Mouse (Mus musculus): ENCODE results near the gene Rps19bp1. TPM values are rescaled to one million over a fixed set of nuclear protein-coding genes. Genes with fewer than 3 reads are reported as not detected.

Gene Rps19bp1
- polyA plus RNA-seq, 1 experiment from 2014 or later, result 43.3 TPM

- no peak overlapping the region for H3K27ac ChIP-seq (replicated peaks)
- no peak overlapping the region for H3K4me2 ChIP-seq (replicated peaks; ENCODE audit: low read depth)
- ATAC-seq (ENCODE audit: low FRiP score, low TSS enrichment), result no peak
- H3K36me3 ChIP-seq (ENCODE audit: control insufficient read depth, insufficient read depth, low read length), result no peaks in the 10 kb centered on the region; the same call in 1 of the 2 replicates
- no peaks in the 10 kb centered on the region for H3K27me3 ChIP-seq (ENCODE audit: control insufficient read depth, insufficient read depth, low read length)
- H3K4me1 ChIP-seq (replicated peaks; ENCODE audit: control insufficient read depth, insufficient read depth), result no peaks in the 10 kb centered on the region
- TF ChIP-seq CTCF (IDR thresholded peaks at IDR 0.05; ENCODE audit: low read depth) (no peak), EP300 (optimal IDR thresholded peaks at IDR 0.05) (no peak)
- H3K4me3 ChIP-seq (ENCODE audit: low read depth, low read length), result no peak overlapping the region
- H3K9me3 ChIP-seq (ENCODE audit: control insufficient read depth, low read length), result no peaks in the 10 kb centered on the region
- no peak overlapping the region for H3K9ac ChIP-seq (ENCODE audit: low read length)
- DNase-seq (ENCODE audit: low spot score), result no peak
Measured at GRCm38 (mm10) chr15:80213688-80214087, 50.4 kb downstream of the Rps19bp1 start.

Other genes with a start within 250 kb of the Rps19bp1 start
- 3.1 and 3.6 TPM in 2 replicates for gene Pdgfb, start 249.3 kb downstream of the Rps19bp1 start, polyA plus RNA-seq (2015; fragmentation: Nextera tagmentation; extraction: Ambion mirVana)
- 53.7 TPM in 2 replicates for gene Syngr1, start 173.0 kb downstream of the Rps19bp1 start, polyA plus RNA-seq (2015; fragmentation: Nextera tagmentation; extraction: Ambion mirVana)
- gene Rpl3, start 172.4 kb downstream of the Rps19bp1 start, polyA plus RNA-seq (2015; fragmentation: Nextera tagmentation; extraction: Ambion mirVana), result 706 and 736 TPM in 2 replicates
- 16.3 and 16.5 TPM in 2 replicates for gene Tab1, start 131.2 kb downstream of the Rps19bp1 start, polyA plus RNA-seq (2015; fragmentation: Nextera tagmentation; extraction: Ambion mirVana)
- 5.8 and 5.9 TPM in 2 replicates for gene Mgat3, start 90.6 kb downstream of the Rps19bp1 start, polyA plus RNA-seq (2015; fragmentation: Nextera tagmentation; extraction: Ambion mirVana)
- gene Mief1, start 30.3 kb downstream of the Rps19bp1 start, polyA plus RNA-seq (2015; fragmentation: Nextera tagmentation; extraction: Ambion mirVana), result 12.6 TPM in 2 replicates
- gene AC140267.1, start 28.5 kb downstream of the Rps19bp1 start, polyA plus RNA-seq (2015; fragmentation: Nextera tagmentation; extraction: Ambion mirVana), result not detected in 2 replicates
- 104 and 114 TPM in 2 replicates for gene Atf4, start 9.1 kb downstream of the Rps19bp1 start, polyA plus RNA-seq (2015; fragmentation: Nextera tagmentation; extraction: Ambion mirVana)
- 0.01 TPM in 1 of 2 replicates, not detected in the other for gene Cacna1i, start 22.9 kb upstream of the Rps19bp1 start, polyA plus RNA-seq (2015; fragmentation: Nextera tagmentation; extraction: Ambion mirVana)

Data from stomach, postnatal 0 days (tissue).